Mouse (Mus musculus) right cerebral cortex, postnatal 4 days (tissue): ENCODE data around the gene Med31.
"Not testable (repeated sequence)": the region's sequence is repeated elsewhere in the genome, so short reads cannot be mapped to it uniquely, and the experiment has no call there.

Source experiments
- DNase-seq: peaks from one replicate; pipeline ENCODE4 v3.0.0-alpha.2; 2022

Gene Med31

DNA sequence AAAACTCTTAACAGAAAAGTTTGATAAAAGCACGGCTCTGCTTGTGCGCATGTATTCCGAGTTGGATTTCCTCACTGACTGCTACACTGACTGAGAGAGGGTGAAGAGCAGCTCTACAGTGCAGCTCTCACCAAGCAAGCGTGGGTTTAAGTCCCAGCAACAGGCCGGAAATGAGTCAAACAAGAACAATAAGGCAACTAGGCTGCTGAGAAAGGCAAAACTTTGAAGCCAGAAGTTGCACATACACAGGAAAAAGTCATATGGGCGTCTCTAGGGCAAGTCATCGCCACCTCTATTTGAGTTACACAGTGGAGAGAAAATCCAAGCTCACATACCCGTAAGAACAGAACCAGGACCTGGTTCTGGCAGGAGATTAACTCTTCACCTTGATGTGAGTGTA, 18.9 kb downstream of the Med31 start:
- DNase-seq = no peak

DNA sequence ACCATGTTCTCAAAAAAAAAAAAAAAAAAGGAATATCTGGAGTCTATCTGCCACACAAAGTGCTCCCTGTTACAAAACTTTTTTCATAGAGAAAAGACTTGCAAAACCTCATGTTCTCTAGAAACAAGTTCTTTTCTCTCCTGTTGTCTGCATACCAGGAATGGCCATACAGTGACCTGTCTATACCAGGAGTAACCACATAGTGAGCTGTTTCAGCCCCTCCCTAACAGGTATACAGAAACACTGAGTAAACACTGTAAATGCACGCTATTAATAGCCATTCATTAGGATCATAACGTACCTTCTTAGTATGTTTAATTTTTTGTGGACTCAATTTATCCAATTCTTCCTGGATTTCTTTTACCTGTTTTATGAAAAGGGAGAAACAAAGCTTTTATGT, 21.1 kb downstream of the Med31 start:
- DNase-seq = no peak

DNA sequence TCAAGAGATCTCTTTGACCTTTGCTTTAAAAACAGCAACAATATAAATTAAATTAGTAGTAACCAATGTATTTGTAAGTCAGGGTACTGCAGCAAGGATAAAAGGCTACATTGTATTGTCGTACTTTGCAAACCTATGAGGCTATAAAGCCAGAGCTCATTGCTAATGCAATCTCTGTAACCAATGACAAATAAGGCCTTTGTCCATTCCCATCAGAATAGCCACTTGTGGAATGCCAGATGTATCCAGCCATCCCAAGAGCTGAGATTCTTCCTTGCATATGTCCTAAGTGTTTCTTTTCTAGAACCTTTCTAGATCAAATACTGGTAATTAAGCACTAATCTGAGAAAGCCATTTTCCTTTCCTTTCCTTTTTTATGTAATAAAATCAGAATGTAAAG, 24.5 kb downstream of the Med31 start:
- no peak for DNase-seq

DNA sequence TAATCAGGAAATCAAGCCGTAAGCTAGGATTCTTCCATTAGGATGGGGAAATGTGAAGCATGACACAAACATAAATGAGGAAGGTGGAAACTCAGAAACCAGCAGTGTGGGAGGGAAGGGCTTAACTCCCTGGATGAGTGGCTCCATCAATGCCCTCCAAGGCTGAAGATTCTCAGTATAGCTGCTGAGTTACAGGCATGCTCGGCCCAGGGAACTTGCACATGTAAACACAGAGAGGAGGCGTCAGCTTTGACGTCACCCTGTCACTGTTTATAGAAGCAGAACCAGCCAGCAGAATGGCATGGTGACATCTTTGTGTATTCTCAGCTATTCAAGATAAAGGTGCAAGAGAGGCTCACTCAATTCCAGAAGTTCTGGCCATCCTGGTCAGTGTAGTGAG, 31.1 kb downstream of the Med31 start:
- DNase-seq = no peak

DNA sequence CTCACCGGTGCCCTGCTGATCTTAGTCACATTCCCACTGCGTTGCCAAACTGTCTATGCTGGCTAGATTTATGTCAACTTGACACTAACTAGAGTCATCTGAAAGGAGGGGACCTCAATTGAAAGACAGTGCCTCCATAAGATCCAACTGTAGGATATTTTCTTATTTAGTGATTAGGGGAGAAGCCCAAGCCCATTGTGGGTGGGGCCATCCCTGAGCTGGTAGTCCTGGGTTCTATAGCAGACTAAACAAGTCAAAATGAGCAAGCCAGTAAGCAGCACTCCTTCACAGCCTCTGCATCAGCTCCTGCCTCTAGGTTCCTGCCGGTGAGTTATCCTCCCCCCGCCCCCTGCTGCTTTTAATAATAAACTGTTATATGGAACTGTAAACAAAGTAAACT, 34.3 kb downstream of the Med31 start:
- DNase-seq = no peak

DNA sequence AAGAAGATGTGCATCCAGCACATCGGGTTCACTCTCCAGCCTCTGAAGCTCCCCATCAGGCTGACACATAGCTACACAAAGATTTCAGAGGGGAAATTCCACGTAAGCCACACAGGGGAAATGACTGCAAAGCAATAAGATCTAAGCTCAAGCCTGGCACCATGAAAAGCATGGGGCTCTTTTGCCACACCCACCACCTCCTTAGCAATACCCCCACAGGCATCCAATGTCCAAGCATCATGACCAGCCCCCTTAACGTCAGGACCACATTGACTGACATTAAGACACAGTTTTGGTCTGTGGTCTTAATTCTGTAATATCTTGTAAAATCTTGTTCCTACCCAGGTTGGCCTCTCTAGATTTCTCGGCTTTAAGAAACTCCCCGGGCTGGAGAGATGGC, 34.8 kb downstream of the Med31 start:
- DNase-seq = no peak

DNA sequence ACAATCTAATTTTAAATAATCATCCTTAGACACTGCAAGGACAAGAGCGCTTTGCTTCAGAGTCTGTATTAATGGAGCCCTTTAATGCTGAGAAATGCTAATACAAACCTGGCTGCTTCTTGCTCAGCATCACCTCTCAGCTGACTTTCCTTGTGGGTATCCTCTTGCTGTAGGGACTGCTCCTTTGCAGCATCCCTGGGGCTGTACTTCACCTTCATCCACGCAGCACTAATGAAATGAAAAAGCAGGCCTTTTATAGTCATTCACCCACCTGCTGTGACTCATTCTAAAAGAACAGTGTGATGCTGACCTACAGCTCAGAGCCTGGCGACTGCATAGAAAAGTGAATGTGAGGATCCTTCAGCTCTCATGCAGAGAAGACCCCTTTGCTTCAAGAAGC, 38.8 kb downstream of the Med31 start:
- no peak for DNase-seq

DNA sequence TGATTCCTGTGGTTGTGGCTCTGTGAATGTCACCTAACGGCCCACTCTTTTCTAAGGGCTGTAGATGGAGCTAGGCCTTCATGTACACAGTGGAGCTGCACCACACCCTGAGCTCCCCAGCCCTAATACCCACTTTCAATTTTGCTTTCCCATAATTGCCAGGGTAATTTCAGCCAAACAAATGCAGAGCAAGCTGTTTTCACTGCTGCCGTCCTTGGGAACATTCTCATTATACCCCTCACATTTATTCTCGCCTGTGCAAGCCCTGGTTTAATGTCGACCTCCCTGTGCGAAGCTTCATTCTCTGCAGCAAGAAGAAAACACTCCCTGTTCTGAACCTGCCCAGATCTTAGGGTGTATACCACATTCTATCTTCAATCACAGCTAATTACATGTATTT, 39.4 kb downstream of the Med31 start:
- no peak for DNase-seq

DNA sequence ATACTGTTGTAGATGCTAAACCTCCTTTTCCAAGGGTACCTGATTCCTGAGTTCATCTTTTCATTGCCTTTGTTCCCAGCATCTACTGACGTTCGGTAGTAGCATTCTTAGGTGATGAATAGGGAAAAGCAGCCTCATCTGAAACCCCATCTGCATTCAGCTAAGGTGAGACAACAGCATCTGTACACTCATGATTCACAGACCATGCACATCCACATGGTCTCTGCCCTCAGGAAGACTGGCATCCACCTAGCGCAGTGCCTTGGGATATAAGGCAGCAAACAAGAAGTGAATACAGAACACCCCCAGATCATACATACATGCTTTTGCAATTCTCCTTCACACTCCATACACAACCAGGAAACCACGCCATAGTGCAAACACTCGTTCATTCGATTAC, 40.7 kb downstream of the Med31 start:
- DNase-seq = no peak

DNA sequence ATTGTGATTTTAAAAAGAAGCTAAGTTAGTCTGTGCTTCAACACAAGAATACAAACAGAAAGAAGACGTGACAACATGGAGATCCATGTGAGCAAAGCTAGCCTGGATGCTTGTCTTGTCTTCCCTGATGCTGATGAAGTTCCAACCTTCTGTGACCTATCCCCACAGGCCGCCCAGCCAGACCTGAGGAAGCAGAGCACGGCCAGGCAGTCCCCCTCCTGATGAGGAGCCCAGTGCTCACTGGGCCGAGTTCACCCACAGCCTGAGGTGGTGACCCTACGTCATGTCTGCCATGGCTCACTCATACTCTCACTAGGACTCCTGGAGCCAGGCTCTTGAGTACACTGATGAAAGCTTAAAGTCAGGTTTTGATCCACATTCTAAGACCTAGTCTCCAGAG, 41.9 kb downstream of the Med31 start:
- no peak for DNase-seq

DNA sequence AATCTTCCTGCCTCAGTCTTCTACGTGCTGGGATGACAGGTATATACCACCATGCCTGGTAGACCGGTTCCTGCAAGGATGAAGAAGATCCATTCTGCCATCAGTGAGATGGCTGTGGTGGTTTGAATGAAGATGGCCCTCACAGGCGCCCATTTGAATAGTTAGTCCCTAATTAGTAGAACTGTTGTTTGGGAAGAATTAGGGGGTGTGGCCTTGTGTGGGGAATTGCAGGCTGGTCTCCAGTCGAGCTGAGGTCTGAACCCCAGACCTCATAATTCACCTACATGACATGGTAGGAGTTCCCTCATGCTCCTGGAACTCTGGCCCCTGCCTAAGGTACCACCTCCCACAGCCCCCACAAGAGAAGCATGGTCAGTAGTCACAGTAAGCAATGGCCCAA, 43.5 kb downstream of the Med31 start:
- not testable (repeated sequence) for DNase-seq

DNA sequence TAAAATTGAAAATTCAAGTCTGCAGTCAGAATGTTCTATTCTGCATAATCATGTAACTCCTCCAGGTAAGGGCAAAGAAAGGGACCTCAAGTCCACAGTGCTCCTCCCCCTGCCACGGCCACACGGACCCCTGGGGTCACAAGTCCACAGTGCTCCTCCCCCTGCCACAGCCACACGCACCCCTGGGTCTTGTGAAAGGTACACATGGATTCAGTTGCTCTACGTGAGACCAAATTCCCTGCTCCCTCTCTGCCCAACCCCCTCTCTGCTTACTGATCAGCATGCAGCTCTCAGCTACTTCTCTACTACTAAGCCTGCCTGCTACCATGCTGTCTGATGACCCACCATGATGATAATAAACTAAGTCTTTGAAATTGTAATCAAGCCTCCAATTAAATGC, 45.5 kb downstream of the Med31 start:
- no peak for DNase-seq

DNA sequence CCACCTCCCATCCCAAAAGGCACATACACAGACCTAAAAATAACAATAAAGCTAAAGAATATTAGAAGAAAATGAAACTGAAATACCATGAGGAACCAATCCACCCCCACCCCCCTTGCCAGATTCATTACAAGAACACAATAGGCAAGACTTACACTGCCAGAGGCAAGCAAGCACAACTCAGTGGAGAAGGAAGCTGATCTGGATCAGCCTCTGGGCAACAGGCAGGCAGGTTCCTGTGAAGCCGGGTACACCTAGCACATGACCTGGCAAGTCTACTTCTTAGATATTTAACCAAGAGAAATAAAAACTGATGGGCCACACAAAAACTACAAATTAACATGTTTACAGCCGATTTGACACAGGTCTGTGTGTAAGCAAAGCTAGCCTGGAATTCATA, 52.2 kb downstream of the Med31 start:
- DNase-seq = no peak
